Mouse (Mus musculus) kidney, postnatal 0 days (tissue): Measurements from ENCODE around the gene Ccdc125. TPM values are rescaled to one million over a fixed set of nuclear protein-coding genes. Genes with fewer than 3 reads are reported as not detected.

ENCODE experiments used
- ATAC-seq: fragments of 200-750 bp; cut with Nextera tagmentation; replicated peaks from 2 replicates; pipeline ENCODE4 v1.8.0; 2017; ENCODE audit warnings: low read depth, moderate number of reproducible peaks, moderate TSS enrichment, moderate library complexity; ENCODE audit not compliant: low FRiP score
- DNase-seq: peaks from one replicate; pipeline ENCODE4 v3.0.0-alpha.2; 2016; ENCODE audit warnings: low spot score
- H3K27ac ChIP-seq: fragments of 300-500 bp; sonication (generic); 2 replicates; pipeline ENCODE4 v1.5.1; 2014; ENCODE audit warnings: mild to moderate bottlenecking
- H3K27me3 ChIP-seq: fragments of 300-500 bp; sonication (generic); 2 replicates; pipeline ENCODE4 v1.6.1; 2014; ENCODE audit warnings: low read length, mixed read lengths; ENCODE audit not compliant: insufficient read depth
- H3K36me3 ChIP-seq: fragments of 300-500 bp; sonication (generic); 2 replicates; pipeline ENCODE4 v1.6.1; 2014; ENCODE audit warnings: low read length, mixed read lengths; ENCODE audit not compliant: insufficient read depth
- H3K4me1 ChIP-seq: fragments of 300-500 bp; sonication (generic); replicated peaks from 2 replicates; pipeline ENCODE4 v1.6.1; 2014; ENCODE audit warnings: antibody characterized with exemption, low read length, mixed read lengths; ENCODE audit not compliant: insufficient read depth
- H3K4me2 ChIP-seq: fragments of 300-500 bp; sonication (generic); 2 replicates; pipeline ENCODE4 v1.6.1; 2014; ENCODE audit warnings: mild to moderate bottlenecking, low read length, moderate library complexity, mixed read lengths
- H3K4me3 ChIP-seq: fragments of 300-500 bp; sonication (generic); replicated peaks from 2 replicates; pipeline ENCODE4 v1.5.1; 2014; ENCODE audit warnings: low read depth, low read length
- H3K9ac ChIP-seq: fragments of 300-500 bp; sonication (generic); 2 replicates; pipeline ENCODE4 v1.6.1; 2014; ENCODE audit warnings: low read depth, low read length
- H3K9me3 ChIP-seq: fragments of 300-500 bp; sonication (generic); replicated peaks from 2 replicates; pipeline ENCODE4 v1.6.1; 2016; ENCODE audit warnings: low read length, inconsistent platforms, mixed read lengths
- CTCF ChIP-seq: IDR thresholded peaks from 2 replicates; pipeline ENCODE4 v1.5.1; 2016; ENCODE audit warnings: antibody characterized with exemption, low read depth, mild to moderate bottlenecking, moderate library complexity
- WGBS: fragments of 180-500 bp; shearing (Covaris S2); extraction: QIAGEN DNeasy Blood & Tissue Kit; methylation state at CpG from one replicate; pipeline ENCODE4 v1.1.7; 2014; 5-methylcytosine and 5-hydroxymethylcytosine counted together
- polyA plus RNA-seq: library from polyadenylated mRNA; unstranded; fragments of >200 nt; fragmentation: Nextera tagmentation; extraction: Ambion mirVana; gene quantifications from 2 replicates; pipeline ENCODE4 v1.2.1, GENCODE M21; 2015

Ccdc125 gene
- polyA plus RNA-seq, 1 experiment from 2014 or later: 6.1 TPM

GRCm38 (mm10) chr13:100682837-100683236, 13.3 kb downstream of the Ccdc125 start:
- no peak for DNase-seq
- no peak overlapping the region for H3K27ac ChIP-seq
- H3K9ac ChIP-seq: no peak overlapping the region
- no peak overlapping the region for H3K4me3 ChIP-seq
- H3K9me3 ChIP-seq: no peaks in the 10 kb centered on the region
- TF ChIP-seq CTCF: no peak
- H3K27me3 ChIP-seq: no peaks in the 10 kb centered on the region
- H3K4me1 ChIP-seq: no peaks in the 10 kb centered on the region
- H3K4me2 ChIP-seq: no peak overlapping the region
- ATAC-seq: no peak
- WGBS: 61% methylated on average over 2 of the region's 2 CpGs
- no peaks in the 10 kb centered on the region for H3K36me3 ChIP-seq

- H3K4me2 ChIP-seq: no peak overlapping the region
- no peaks in the 10 kb centered on the region for H3K36me3 ChIP-seq
- no peak for ATAC-seq
- DNase-seq: peak; percentile 16
- peak; percentile 61 for TF ChIP-seq CTCF
- WGBS: 80% methylated on average over 2 of the region's 2 CpGs
- no peaks in the 10 kb centered on the region for H3K9me3 ChIP-seq
- no peaks in the 10 kb centered on the region for H3K4me1 ChIP-seq
- no peaks in the 10 kb centered on the region for H3K27me3 ChIP-seq
- H3K9ac ChIP-seq: no peak overlapping the region
- H3K4me3 ChIP-seq: no peak overlapping the region
- no peak overlapping the region for H3K27ac ChIP-seq
These were observed 14.8 kb downstream of the Ccdc125 start for GRCm38 (mm10) chr13:100684355-100684754.

- Histone ChIP-seq H3K4me1 (no peaks in the 10 kb centered on the region), H3K27ac (no peak overlapping the region), H3K9me3 (no peaks in the 10 kb centered on the region), H3K36me3 (no peaks in the 10 kb centered on the region), H3K4me2 (no peak overlapping the region), H3K4me3 (no peak overlapping the region), H3K9ac (no peak overlapping the region), H3K27me3 (no peaks in the 10 kb centered on the region)
- WGBS: 74% methylated on average over 7 of the region's 7 CpGs
- no peak for ATAC-seq
- no peak for DNase-seq
- TF ChIP-seq CTCF: peak; percentile 19; the same call in 1 of the 2 replicates
These were observed 18.0 kb downstream of the Ccdc125 start for GRCm38 (mm10) chr13:100687513-100687912.

- H3K9me3 ChIP-seq: no peaks in the 10 kb centered on the region
- peaks cover 33% of the 10 kb centered on the region for H3K36me3 ChIP-seq
- no peak for TF ChIP-seq CTCF
- no peak overlapping the region for H3K4me3 ChIP-seq
- DNase-seq (no peak), ATAC-seq (no peak)
- H3K9ac ChIP-seq: no peak overlapping the region
- 96% methylated on average over 3 of the region's 3 CpGs for WGBS
- no peaks in the 10 kb centered on the region for H3K4me1 ChIP-seq
- no peaks in the 10 kb centered on the region for H3K27me3 ChIP-seq
- H3K4me2 ChIP-seq: no peak overlapping the region
- no peak overlapping the region for H3K27ac ChIP-seq
These were observed 28.0 kb downstream of the Ccdc125 start for GRCm38 (mm10) chr13:100697541-100697940.

- WGBS: 95% methylated on average over 10 of the region's 10 CpGs
- Histone ChIP-seq H3K4me1 (no peaks in the 10 kb centered on the region), H3K4me3 (no peak overlapping the region), H3K27me3 (no peaks in the 10 kb centered on the region), H3K9ac (no peak overlapping the region), H3K36me3 (peaks cover 44% of the 10 kb centered on the region), H3K27ac (no peak overlapping the region), H3K4me2 (no peak overlapping the region), H3K9me3 (no peaks in the 10 kb centered on the region)
- TF ChIP-seq CTCF: no peak
- no peak for ATAC-seq
- DNase-seq: no peak
These were observed 29.3 kb downstream of the Ccdc125 start for GRCm38 (mm10) chr13:100698866-100699265.

GRCm38 (mm10) chr13:100703468-100703867, 34.0 kb downstream of the Ccdc125 start:
- peak; percentile 68; the same call in 1 of the 2 replicates for ATAC-seq
- no peak overlapping the region for H3K4me3 ChIP-seq
- WGBS: 91% methylated on average over 2 of the region's 2 CpGs
- H3K9me3 ChIP-seq: no peaks in the 10 kb centered on the region
- DNase-seq: peak; percentile 21
- no peak overlapping the region for H3K9ac ChIP-seq
- H3K4me2 ChIP-seq: no peak overlapping the region
- H3K36me3 ChIP-seq: peaks cover 55% of the 10 kb centered on the region
- H3K27me3 ChIP-seq: no peaks in the 10 kb centered on the region
- H3K4me1 ChIP-seq: no peaks in the 10 kb centered on the region
- H3K27ac ChIP-seq: no peak overlapping the region
- peak; percentile 49 for TF ChIP-seq CTCF

- Histone ChIP-seq H3K4me3 (no peak overlapping the region), H3K4me2 (no peak overlapping the region), H3K27ac (no peak overlapping the region), H3K9ac (no peak overlapping the region), H3K4me1 (no peaks in the 10 kb centered on the region), H3K36me3 (peaks cover 60% of the 10 kb centered on the region), H3K9me3 (no peaks in the 10 kb centered on the region), H3K27me3 (no peaks in the 10 kb centered on the region)
- 97% methylated on average over 7 of the region's 7 CpGs for WGBS
- ATAC-seq: no peak
- TF ChIP-seq CTCF: no peak
- no peak for DNase-seq
These were observed 36.7 kb downstream of the Ccdc125 start for GRCm38 (mm10) chr13:100706206-100706605.
